Mouse (Mus musculus): ENCODE measurements around the gene Tex26. TPM values are rescaled to one million over a fixed set of nuclear protein-coding genes. Genes with fewer than 3 reads are reported as not detected.

Tex26 gene
- total RNA-seq, 1 experiment, result 0.71 TPM

- Histone ChIP-seq H3K36me3 (ENCODE audit: control insufficient read depth, insufficient read depth, low read length, poor library complexity, severe bottlenecking) (no peaks in the 10 kb centered on the region), H3K27ac (ENCODE audit: insufficient read depth, low read depth, low read length, poor library complexity, severe bottlenecking) (no peak overlapping the region), H3K4me3 (ENCODE audit: insufficient read depth in 1 of 2, low read depth in 1 of 2, low read length in 2 of 2, poor library complexity in 1 of 2, severe bottlenecking in 1 of 2) (no peak overlapping the region), H3K9ac (ENCODE audit: insufficient read depth, low read depth, low read length, poor library complexity, severe bottlenecking) (no peak overlapping the region), H3K4me1 (ENCODE audit: control insufficient read depth in 2 of 2, insufficient read depth in 2 of 2, low read length in 2 of 2, poor library complexity in 1 of 2) (peaks cover 3 to 5% of the 10 kb centered on the region in 2 experiments; a peak in 2 of 4 replicates), H3K9me3 (ENCODE audit: control insufficient read depth, insufficient read depth, low read depth, low read length) (no peaks in the 10 kb centered on the region)
- TF ChIP-seq HCFC1 (IDR thresholded peaks at IDR 0.05; ENCODE audit: borderline replicate concordance, insufficient read depth, low read length) (no peak), ZNF384 (IDR thresholded peaks at IDR 0.05; ENCODE audit: low read depth, low read length) (no peak), CHD2 (IDR thresholded peaks at IDR 0.05; ENCODE audit: low read depth, low read length) (no peak), MAFK (IDR thresholded peaks at IDR 0.05; ENCODE audit: insufficient read depth, low read depth, low read length) (no peak), ZC3H11A (IDR thresholded peaks at IDR 0.05; ENCODE audit: borderline replicate concordance, low read depth, low read length) (no peak)
- no peak for DNase-seq (ENCODE audit: low read depth, low spot score)
- in situ Hi-C loops (cut with MboI; ENCODE audit: low sequenced_read_pairs in 2 of 2, unreplicated experiment in 2 of 2), result no loop called here
Observed at GRCm38 (mm10) chr5:149441646-149442276, 2.3 kb downstream of the Tex26 start.

- no peak overlapping the region for H3K27ac ChIP-seq (ENCODE audit: insufficient read depth, low read depth, low read length, poor library complexity, severe bottlenecking)
Observed at GRCm38 (mm10) chr5:149442277-149442660, 2.8 kb downstream of the Tex26 start.

GRCm38 (mm10) chr5:149444451-149444850, 5.0 kb downstream of the Tex26 start:
- Histone ChIP-seq H3K9me3 (ENCODE audit: control insufficient read depth, insufficient read depth, low read depth, low read length) (no peaks in the 10 kb centered on the region), H3K36me3 (ENCODE audit: control insufficient read depth, insufficient read depth, low read length, poor library complexity, severe bottlenecking) (no peaks in the 10 kb centered on the region), H3K9ac (ENCODE audit: insufficient read depth, low read depth, low read length, poor library complexity, severe bottlenecking) (no peak overlapping the region), H3K4me3 (ENCODE audit: insufficient read depth in 1 of 2, low read depth in 1 of 2, low read length in 2 of 2, poor library complexity in 1 of 2, severe bottlenecking in 1 of 2) (no peak overlapping the region), H3K4me1 (ENCODE audit: control insufficient read depth in 2 of 2, insufficient read depth in 2 of 2, low read length in 2 of 2, poor library complexity in 1 of 2) (peaks cover 0 to 5% of the 10 kb centered on the region in 2 experiments; a peak in 1 of 4 replicates), H3K27ac (ENCODE audit: insufficient read depth, low read depth, low read length, poor library complexity, severe bottlenecking) (no peak overlapping the region)
- in situ Hi-C loops (cut with MboI; ENCODE audit: low sequenced_read_pairs in 2 of 2, unreplicated experiment in 2 of 2), result no loop called here
- DNase-seq (ENCODE audit: low read depth, low spot score), result no peak
- no peak for TF ChIP-seq ZC3H11A (IDR thresholded peaks at IDR 0.05; ENCODE audit: borderline replicate concordance, low read depth, low read length)
- no peak for TF ChIP-seq HCFC1 (IDR thresholded peaks at IDR 0.05; ENCODE audit: borderline replicate concordance, insufficient read depth, low read length)
- TF ChIP-seq MAFK (IDR thresholded peaks at IDR 0.05; ENCODE audit: insufficient read depth, low read depth, low read length), result no peak
- TF ChIP-seq CHD2 (IDR thresholded peaks at IDR 0.05; ENCODE audit: low read depth, low read length), result no peak
- no peak for TF ChIP-seq ZNF384 (IDR thresholded peaks at IDR 0.05; ENCODE audit: low read depth, low read length)

More at GRCm38 (mm10) chr5:149442277-149442660, 2.8 kb downstream of the Tex26 start:
- H3K4me3 ChIP-seq (ENCODE audit: insufficient read depth in 1 of 2, low read depth in 1 of 2, low read length in 2 of 2, poor library complexity in 1 of 2, severe bottlenecking in 1 of 2), result no peak overlapping the region
- no peak for DNase-seq (ENCODE audit: low read depth, low spot score)
- peaks cover 3 to 5% of the 10 kb centered on the region in 2 experiments; a peak in 2 of 4 replicates for H3K4me1 ChIP-seq (ENCODE audit: control insufficient read depth in 2 of 2, insufficient read depth in 2 of 2, low read length in 2 of 2, poor library complexity in 1 of 2)
- no peak overlapping the region for H3K9ac ChIP-seq (ENCODE audit: insufficient read depth, low read depth, low read length, poor library complexity, severe bottlenecking)
- no peaks in the 10 kb centered on the region for H3K36me3 ChIP-seq (ENCODE audit: control insufficient read depth, insufficient read depth, low read length, poor library complexity, severe bottlenecking)
- in situ Hi-C loops (cut with MboI; ENCODE audit: low sequenced_read_pairs in 2 of 2, unreplicated experiment in 2 of 2), result no loop called here
- TF ChIP-seq MAFK (IDR thresholded peaks at IDR 0.05; ENCODE audit: insufficient read depth, low read depth, low read length) (no peak), HCFC1 (IDR thresholded peaks at IDR 0.05; ENCODE audit: borderline replicate concordance, insufficient read depth, low read length) (no peak), ZC3H11A (IDR thresholded peaks at IDR 0.05; ENCODE audit: borderline replicate concordance, low read depth, low read length) (no peak)
- no peaks in the 10 kb centered on the region for H3K9me3 ChIP-seq (ENCODE audit: control insufficient read depth, insufficient read depth, low read depth, low read length)

GRCm38 (mm10) chr5:149446495-149446894, 7.0 kb downstream of the Tex26 start:
- Histone ChIP-seq H3K9me3 (ENCODE audit: control insufficient read depth, insufficient read depth, low read depth, low read length) (no peaks in the 10 kb centered on the region), H3K36me3 (ENCODE audit: control insufficient read depth, insufficient read depth, low read length, poor library complexity, severe bottlenecking) (no peaks in the 10 kb centered on the region), H3K4me1 (ENCODE audit: control insufficient read depth in 2 of 2, insufficient read depth in 2 of 2, low read length in 2 of 2, poor library complexity in 1 of 2) (no peaks in the 10 kb centered on the region), H3K27ac (ENCODE audit: insufficient read depth, low read depth, low read length, poor library complexity, severe bottlenecking) (no peak overlapping the region), H3K4me3 (ENCODE audit: insufficient read depth in 1 of 2, low read depth in 1 of 2, low read length in 2 of 2, poor library complexity in 1 of 2, severe bottlenecking in 1 of 2) (no peak overlapping the region), H3K9ac (ENCODE audit: insufficient read depth, low read depth, low read length, poor library complexity, severe bottlenecking) (no peak overlapping the region)
- in situ Hi-C loops (cut with MboI; ENCODE audit: low sequenced_read_pairs in 2 of 2, unreplicated experiment in 2 of 2), result no loop called here
- TF ChIP-seq CHD2 (IDR thresholded peaks at IDR 0.05; ENCODE audit: low read depth, low read length), result no peak
- TF ChIP-seq ZNF384 (IDR thresholded peaks at IDR 0.05; ENCODE audit: low read depth, low read length), result no peak
- no peak for TF ChIP-seq HCFC1 (IDR thresholded peaks at IDR 0.05; ENCODE audit: borderline replicate concordance, insufficient read depth, low read length)
- no peak for TF ChIP-seq ZC3H11A (IDR thresholded peaks at IDR 0.05; ENCODE audit: borderline replicate concordance, low read depth, low read length)
- TF ChIP-seq MAFK (IDR thresholded peaks at IDR 0.05; ENCODE audit: insufficient read depth, low read depth, low read length), result no peak
- no peak for DNase-seq (ENCODE audit: low read depth, low spot score)
